Mouse (Mus musculus): ENCODE measurements around the gene Flvcr2.
"Not testable (repeated sequence)": the region's sequence is repeated elsewhere in the genome, so short reads cannot be mapped to it uniquely, and the experiment has no call there.

The Flvcr2 gene

GRCm38 (mm10) chr12:85745827-85746695 lies at the start of gene Flvcr2:
Gene Flvcr2, plus strand, starts transcription at chr12:85746539.
- DNase-seq (ENCODE audit: low spot score): peak; percentile 46

GRCm38 (mm10) chr12:85698179-85698578 lies 48.2 kb upstream of the Flvcr2 start:
- DNase-seq (ENCODE audit: low spot score): not testable (repeated sequence)

- DNase-seq (ENCODE audit: low spot score): no peak
These were observed 46.0 kb upstream of the Flvcr2 start for GRCm38 (mm10) chr12:85700191-85700841.

DNA sequence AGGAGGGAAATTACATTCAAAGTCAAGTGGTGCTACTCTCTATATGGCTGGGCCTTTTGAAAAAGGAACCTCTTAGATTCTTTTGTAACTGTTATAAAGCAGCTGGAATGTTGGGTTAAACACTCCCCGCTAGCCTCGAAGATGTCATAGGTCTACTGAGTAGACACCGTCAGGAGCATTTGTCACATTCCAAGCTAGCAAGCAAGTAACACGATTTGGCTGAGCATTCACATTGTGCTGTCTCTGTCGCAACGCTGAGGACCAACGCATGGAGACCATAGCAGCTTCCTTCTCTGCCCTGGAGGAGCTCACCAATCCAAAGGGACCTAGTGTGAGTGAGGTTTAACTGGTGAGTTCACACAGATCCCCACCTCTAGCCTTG lies 45.5 kb upstream of the Flvcr2 start:
- DNase-seq (ENCODE audit: low spot score): no peak

DNA sequence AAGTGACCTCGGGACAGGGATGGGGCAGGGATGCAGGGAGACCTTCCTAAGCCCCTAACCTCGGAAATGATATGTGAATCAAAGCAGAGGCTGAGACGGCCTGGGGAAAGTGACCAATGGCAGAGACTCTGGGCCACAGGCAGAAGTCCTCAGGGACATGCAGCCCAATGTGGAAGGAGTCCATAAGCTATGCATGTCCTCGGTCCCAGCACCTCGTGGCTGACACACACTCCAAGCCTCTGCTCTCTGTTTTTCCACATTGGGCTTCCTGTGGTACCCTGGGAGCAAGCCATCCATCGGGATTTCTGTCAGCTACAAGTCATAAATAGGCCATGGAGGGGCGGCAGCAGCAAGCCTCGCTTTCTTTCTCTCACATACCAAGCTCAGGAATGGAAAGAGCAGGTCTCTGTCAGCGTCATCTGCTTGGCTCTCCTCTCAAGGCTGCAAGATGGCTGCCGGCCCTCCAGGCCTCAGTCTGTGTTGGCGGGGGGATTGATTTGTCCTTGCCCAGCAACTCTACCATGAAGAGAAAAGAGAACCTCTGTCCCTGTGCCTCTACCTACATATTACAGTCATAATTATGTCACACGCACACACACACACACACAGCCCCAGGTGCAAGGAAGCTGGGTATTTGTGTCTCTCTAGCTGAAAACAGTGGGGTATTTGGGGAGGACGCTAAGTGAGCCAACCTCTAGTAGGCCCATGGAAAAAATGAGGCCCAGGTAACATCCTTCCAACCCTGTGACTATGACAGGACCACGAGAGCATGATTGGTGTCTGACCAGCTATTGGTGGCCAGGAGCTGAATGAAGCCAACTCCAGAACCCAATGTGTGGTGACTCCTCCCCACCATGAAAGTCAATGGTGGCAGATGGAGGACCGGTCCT lies 43.9 kb upstream of the Flvcr2 start:
- DNase-seq (ENCODE audit: low spot score): no peak

- DNase-seq (ENCODE audit: low spot score): no peak
These were observed 42.8 kb upstream of the Flvcr2 start for GRCm38 (mm10) chr12:85703507-85703906.

- DNase-seq (ENCODE audit: low spot score): no peak
These were observed 41.8 kb upstream of the Flvcr2 start for GRCm38 (mm10) chr12:85704566-85704965.

GRCm38 (mm10) chr12:85705002-85705830 lies 41.1 kb upstream of the Flvcr2 start:
- DNase-seq (ENCODE audit: low spot score): peak; percentile 35

DNA sequence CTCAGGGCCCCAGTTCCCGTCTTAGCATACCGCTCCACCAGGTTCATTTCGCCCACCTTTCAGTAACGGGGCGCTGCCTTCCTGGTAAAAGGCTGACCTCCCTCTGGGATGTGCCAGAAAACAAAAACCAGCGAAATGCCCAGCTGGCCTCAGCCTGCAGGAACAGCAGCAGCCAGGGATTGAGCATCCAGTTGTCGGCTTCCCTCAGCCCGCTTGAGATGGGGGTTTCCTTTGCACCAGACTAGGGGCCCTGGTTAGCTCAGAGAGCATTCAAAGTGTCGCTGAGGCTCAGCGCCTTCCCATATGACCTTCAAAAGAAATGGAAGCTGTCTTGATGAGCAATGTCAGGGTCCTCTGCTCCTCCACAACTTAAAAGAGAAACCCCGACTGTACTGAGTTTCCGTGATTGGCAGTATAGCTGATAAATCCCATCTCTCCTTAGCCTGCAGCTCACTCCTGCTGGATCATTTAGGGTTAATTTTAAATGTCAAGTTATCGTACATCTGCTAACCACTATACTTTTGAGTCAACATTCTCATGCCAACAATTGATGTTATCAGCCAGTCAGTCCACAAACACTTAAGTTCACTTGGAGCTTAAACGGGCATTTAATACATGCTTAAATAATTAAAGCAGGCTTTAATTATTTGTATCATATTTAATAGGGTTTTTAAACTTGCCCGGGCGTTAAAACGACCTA lies 40.4 kb upstream of the Flvcr2 start:
- DNase-seq (ENCODE audit: low spot score): no peak

GRCm38 (mm10) chr12:85706906-85707305 lies 39.4 kb upstream of the Flvcr2 start:
- DNase-seq (ENCODE audit: low spot score): no peak

DNA sequence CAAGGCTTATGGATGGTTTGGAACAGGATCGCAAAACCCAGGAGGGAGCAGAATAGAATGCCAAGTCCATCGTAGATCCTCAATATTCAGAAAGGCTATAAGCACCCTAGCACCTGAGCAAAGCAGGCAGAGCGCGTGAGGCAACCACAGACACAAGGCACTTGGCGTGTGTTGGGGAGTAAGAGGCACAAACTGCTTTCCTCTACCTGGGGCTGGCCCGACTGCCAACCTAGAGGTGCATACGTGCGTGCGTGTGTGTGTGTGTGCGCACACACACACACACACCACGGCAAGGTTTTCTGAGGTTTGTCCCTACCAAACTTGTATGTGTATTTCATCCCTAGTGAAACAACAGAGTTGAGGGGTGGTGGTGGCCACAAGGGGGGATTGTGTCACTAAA lies 38.9 kb upstream of the Flvcr2 start:
- no peak for DNase-seq (ENCODE audit: low spot score)

- DNase-seq (ENCODE audit: low spot score): no peak
These were observed 37.8 kb upstream of the Flvcr2 start for GRCm38 (mm10) chr12:85708556-85708955.

DNA sequence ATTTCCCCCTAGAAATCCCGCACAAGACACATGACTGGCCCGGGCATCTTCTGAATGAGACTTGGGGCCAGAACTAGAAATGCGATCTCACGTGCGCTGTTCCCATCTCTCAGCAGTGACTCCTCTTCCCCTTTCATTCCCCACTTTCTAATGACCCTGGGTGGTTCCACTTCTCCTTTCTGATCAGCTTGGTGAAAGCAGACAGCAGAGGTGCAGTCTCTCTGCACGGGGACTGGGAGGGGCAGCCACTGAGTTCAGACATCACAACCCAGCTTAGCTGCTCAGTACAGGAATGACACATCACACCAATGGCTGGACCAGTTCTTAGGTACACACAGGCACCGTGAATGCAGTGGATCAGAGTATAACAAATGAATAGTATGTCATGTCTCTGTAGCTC lies 35.6 kb upstream of the Flvcr2 start:
- DNase-seq (ENCODE audit: low spot score): no peak

DNA sequence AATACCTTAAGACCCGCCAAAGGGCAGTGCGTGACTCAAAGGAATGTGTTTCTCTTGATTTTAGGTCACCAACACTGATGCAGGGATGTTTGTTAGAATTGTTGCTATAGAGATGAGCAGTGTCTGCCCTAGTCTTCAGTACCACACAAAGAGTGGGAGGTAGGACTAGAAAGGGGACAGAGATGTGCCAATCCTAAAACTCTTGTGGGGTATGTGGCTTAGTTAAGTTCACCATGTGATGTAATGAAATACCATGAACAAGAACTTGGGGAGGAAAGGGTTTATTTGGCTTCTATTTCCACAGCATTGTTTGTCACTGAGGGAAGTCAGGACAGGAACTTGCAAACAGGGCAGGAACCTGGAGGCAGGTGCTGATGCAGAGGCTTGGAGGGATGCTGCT lies 33.8 kb upstream of the Flvcr2 start:
- no peak for DNase-seq (ENCODE audit: low spot score)

DNA sequence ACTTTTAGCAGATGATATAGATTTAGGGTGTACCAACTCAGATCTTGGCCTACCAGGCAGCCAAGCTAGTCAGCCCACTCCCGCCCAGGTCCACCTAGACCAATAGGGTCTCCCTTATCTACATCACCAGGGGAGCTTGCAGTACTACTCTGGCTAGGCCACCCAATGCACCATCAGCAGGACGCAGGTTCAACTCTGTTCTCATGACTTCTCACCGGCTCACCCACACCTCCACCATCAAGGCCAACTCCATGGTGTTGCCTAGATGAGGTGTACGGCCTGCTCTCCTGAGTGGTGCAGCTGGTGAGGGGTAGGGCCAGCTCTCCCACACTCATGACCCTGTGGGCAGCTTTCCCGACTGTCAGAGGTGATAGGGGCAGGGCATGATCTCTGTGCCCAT lies 32.2 kb upstream of the Flvcr2 start:
- DNase-seq (ENCODE audit: low spot score): no peak

- DNase-seq (ENCODE audit: low spot score): no peak
These were observed 21.0 kb upstream of the Flvcr2 start for GRCm38 (mm10) chr12:85725306-85725705.

DNA sequence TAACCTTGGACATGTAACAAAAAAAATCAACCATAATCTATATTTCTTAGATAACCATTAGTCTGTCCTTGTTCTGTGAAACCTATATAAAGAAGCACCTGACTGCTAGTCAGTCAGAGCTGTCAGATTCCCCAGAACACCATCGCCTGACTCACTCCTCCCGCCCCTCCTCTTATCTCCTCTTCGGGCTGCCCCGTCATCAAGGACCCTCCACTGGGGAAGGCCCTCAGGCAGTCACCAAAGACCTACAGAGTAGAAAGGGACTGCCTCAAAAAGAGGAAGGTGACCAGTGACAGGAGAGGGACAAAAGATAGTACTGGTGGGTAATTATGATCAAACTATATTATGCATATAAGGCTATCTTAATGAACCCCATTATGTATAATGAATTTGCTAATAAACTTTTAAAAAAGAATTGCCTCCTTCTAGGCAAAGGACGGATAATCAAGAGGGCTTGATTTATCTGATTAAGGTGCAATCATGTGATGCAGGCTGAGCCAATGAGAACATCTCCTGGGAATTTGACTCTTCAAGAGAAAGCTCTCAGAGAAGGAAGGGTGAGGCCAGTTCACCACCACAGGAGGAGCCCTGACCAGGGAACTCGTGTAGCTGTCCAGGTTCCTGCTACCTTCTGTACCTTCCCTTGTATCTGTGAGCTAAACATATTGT lies 19.5 kb upstream of the Flvcr2 start:
- DNase-seq (ENCODE audit: low spot score): no peak

DNA sequence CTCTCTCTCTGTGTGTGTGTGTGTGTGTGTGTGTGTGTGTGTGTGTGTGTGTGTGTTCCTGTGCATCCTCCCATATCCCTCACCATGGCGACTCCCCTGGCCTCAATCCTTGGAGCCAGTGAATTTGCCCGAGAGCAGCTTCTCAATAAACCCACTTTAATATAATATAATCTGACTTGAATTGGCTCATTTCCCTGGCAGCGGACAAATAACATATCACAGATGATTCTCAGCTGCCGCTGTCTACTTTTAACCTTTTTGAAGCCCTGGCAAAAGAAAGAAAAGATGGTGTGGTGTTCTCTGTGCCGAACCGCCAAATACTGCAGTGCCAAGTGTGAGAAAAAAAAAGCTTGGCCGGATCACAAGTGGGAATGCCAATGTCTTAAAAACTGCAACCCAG lies 18.2 kb upstream of the Flvcr2 start:
- no peak for DNase-seq (ENCODE audit: low spot score)

DNA sequence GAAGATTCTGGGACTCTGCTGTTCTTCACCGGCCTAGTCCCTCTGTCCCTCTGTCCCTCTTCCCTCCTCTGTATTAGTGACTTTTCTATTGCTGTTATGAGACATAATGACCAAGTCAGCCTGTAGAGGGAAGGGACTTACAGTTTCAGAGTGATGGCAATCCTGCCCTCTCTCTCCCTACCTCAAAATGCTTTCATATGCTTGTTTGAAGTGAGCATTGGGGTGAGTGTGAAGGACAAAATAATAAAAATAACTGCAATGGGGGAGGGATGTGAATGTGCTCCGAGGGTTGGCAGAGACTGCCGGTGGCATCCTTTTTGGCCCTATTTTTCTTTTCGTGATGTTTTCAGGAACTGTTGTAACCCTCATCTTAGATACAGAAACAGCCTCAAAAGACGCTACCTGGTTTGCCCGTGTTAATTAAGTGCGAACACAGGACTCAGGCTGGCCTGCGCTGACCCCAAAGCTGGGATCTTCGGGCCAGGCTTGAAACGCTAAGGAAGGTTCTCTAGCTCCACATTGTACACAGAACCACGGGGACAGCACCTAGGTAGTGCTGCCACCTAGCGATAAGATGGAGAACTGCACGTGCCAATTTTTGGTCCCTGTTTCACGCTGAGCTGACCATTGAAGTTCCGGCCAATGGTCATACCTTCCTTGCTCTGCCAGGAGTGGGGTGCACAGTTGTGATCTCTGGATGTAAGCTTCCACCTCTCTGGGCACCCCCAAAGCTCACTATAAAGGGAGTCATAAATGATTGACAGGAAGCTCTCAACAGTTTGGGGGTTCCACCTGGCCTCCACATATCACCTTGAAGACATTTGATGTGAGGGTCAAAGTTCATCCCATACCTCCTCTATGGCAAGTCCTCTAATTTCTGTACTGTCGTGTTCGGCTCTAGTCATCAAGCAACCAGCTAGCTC lies 17.1 kb upstream of the Flvcr2 start:
- DNase-seq (ENCODE audit: low spot score): no peak
